Mouse (Mus musculus): ENCODE results near the gene Eya2. TPM values are rescaled to one million over a fixed set of nuclear protein-coding genes. Genes with fewer than 3 reads are reported as not detected.

Gene Eya2
- polyA plus RNA-seq, 1 experiment from 2014 or later, result 11.4 TPM

GRCm38 (mm10) chr2:165563298-165564058 lies 31.4 kb upstream of the Eya2 start:
- Histone ChIP-seq H3K4me1 (peaks cover 24% of the 10 kb centered on the region), H3K4me3 (peak overlapping the region; percentile 37), H3K4me2 (peak overlapping the region; percentile 74), H3K27ac (no peak overlapping the region), H3K9me3 (no peaks in the 10 kb centered on the region), H3K36me3 (no peaks in the 10 kb centered on the region), H3K9ac (0 out of 2 replicates have a peak overlapping the region, but pooled peaks have one; percentile 33), H3K27me3 (peaks cover 36% of the 10 kb centered on the region)
- ATAC-seq (ENCODE audit: insufficient number of reproducible peaks, low FRiP score, low TSS enrichment, low read depth), result peak; percentile 43
- under 1% methylated on average over 51 of the region's 52 CpGs for WGBS

DNA sequence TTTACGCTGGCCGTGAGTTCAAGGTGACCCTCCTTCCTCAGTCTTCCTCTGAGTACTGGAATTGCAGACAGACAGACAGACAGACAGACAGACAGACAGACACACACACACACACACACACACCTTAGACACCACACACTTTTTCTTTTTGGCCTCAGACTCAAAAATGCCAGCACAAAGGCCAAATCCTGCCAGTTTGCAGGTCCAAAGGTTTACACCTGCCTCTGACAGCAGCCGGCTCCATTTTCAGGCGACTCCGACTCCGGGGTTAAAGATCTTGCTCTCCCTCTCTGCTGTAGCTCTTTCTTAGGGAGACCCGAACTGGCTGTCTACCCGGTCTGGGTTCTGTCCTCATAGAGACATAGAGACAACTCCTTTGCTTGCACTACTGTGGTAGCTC lies 30.7 kb upstream of the Eya2 start:
- Histone ChIP-seq H3K4me1 (peaks cover 21% of the 10 kb centered on the region), H3K27ac (no peak overlapping the region), H3K4me3 (no peak overlapping the region), H3K9me3 (no peaks in the 10 kb centered on the region), H3K36me3 (no peaks in the 10 kb centered on the region), H3K9ac (no peak overlapping the region), H3K4me2 (no peak overlapping the region), H3K27me3 (peaks cover 36% of the 10 kb centered on the region)
- 65% methylated on average over 8 of the region's 8 CpGs for WGBS
- no peak for ATAC-seq (ENCODE audit: insufficient number of reproducible peaks, low FRiP score, low TSS enrichment, low read depth)

- Histone ChIP-seq H3K9me3 (no peaks in the 10 kb centered on the region), H3K27me3 (peaks cover 36% of the 10 kb centered on the region), H3K27ac (no peak overlapping the region), H3K4me3 (no peak overlapping the region), H3K36me3 (no peaks in the 10 kb centered on the region), H3K9ac (no peak overlapping the region), H3K4me1 (peaks cover 21% of the 10 kb centered on the region), H3K4me2 (no peak overlapping the region)
- no peak for ATAC-seq (ENCODE audit: insufficient number of reproducible peaks, low FRiP score, low TSS enrichment, low read depth)
- 56% methylated on average over 6 of the region's 6 CpGs for WGBS
Observed at GRCm38 (mm10) chr2:165564620-165565019, 30.2 kb upstream of the Eya2 start.

GRCm38 (mm10) chr2:165566898-165567297 lies 27.9 kb upstream of the Eya2 start:
- 11% methylated on average over 6 of the region's 6 CpGs for WGBS

DNA sequence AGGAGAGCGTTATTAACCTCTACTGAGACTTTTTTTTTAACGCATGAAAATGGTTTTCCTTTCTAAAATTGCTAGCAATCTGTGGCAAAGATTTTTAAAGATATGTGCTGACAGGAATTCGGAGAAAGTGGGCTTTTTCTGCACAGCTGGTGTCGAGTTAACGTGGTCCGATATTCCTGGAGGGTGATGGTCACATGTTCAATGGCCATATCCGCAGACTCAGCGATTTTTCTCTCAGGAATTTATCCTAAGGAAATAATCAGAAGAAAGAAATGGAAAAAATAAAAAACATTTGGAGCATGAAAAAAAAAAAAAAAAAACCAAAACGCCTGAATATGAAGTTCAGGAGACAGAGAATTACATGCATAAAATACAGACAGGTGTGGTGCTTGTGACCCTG lies 27.0 kb upstream of the Eya2 start:
- 30% methylated on average over 9 of the region's 9 CpGs for WGBS
- Histone ChIP-seq H3K4me3 (no peak overlapping the region), H3K36me3 (no peaks in the 10 kb centered on the region), H3K27me3 (peaks cover 29% of the 10 kb centered on the region), H3K4me2 (no peak overlapping the region), H3K4me1 (peaks cover 28% of the 10 kb centered on the region), H3K27ac (no peak overlapping the region), H3K9me3 (no peaks in the 10 kb centered on the region), H3K9ac (no peak overlapping the region)
- ATAC-seq (ENCODE audit: insufficient number of reproducible peaks, low FRiP score, low TSS enrichment, low read depth), result no peak

More at GRCm38 (mm10) chr2:165566898-165567297, 27.9 kb upstream of the Eya2 start:
- Histone ChIP-seq H3K4me1 (peaks cover 28% of the 10 kb centered on the region), H3K27ac (no peak overlapping the region), H3K36me3 (no peaks in the 10 kb centered on the region), H3K9me3 (no peaks in the 10 kb centered on the region), H3K27me3 (peaks cover 31% of the 10 kb centered on the region), H3K9ac (no peak overlapping the region), H3K4me2 (no peak overlapping the region), H3K4me3 (no peak overlapping the region)
- ATAC-seq (ENCODE audit: insufficient number of reproducible peaks, low FRiP score, low TSS enrichment, low read depth), result no peak

DNA sequence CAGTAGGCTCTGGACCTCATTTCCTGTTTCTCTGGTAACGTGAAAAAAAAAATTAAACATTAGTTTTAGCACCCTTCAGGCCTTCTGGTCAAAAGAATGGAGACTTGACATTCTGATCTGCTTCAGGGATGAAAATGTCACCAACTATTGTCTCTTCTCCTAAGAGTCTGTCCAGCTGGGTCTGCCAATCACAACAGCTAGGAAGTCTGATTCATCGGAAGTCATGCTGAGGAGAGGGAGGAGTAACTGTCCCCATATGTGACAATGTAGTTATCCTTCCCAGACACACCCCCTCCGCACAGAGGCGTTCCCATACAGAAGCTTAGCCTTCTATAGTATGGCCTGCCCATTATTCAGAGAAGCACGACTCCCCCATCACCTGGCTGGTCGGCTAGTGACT lies 25.9 kb upstream of the Eya2 start:
- Histone ChIP-seq H3K36me3 (no peaks in the 10 kb centered on the region), H3K4me3 (no peak overlapping the region), H3K9ac (no peak overlapping the region), H3K27ac (no peak overlapping the region), H3K4me2 (no peak overlapping the region), H3K9me3 (no peaks in the 10 kb centered on the region), H3K4me1 (peaks cover 18% of the 10 kb centered on the region), H3K27me3 (peaks cover 19% of the 10 kb centered on the region)
- WGBS, result 57% methylated on average over 6 of the region's 6 CpGs
- ATAC-seq (ENCODE audit: insufficient number of reproducible peaks, low FRiP score, low TSS enrichment, low read depth), result no peak

DNA sequence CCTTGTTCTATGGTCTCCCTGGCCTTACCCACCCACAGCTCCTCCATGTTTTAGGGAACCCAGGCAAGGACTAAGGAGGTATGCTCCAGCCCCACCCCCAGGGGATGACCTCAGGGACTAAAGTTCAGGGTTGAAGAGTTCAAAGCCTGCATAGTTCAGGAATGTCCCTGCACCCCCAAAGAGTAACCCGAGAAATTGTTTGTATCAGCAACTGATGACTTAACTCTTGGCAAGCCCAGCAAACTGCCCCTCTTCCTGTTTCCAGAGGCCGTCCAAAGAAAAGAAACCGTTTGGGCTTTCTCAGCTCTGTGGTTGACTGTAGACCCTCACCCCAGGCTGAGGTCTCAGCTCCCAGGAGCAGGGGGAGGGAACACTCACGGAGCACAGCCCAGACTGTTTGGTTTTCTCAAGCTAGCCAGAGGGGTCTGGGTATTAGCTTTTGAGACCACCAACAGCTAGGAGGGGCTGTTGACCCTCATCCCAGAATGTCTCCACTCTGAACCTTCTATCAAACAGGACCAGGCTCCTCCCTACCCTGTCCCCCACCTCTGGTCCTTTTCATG lies 23.5 kb upstream of the Eya2 start:
- Histone ChIP-seq H3K27me3 (no peaks in the 10 kb centered on the region), H3K4me2 (no peak overlapping the region), H3K9me3 (no peaks in the 10 kb centered on the region), H3K9ac (no peak overlapping the region), H3K36me3 (no peaks in the 10 kb centered on the region), H3K4me1 (peaks cover 17% of the 10 kb centered on the region), H3K27ac (no peak overlapping the region), H3K4me3 (no peak overlapping the region)
- ATAC-seq (ENCODE audit: insufficient number of reproducible peaks, low FRiP score, low TSS enrichment, low read depth), result no peak
- 36% methylated on average over 4 of the region's 4 CpGs for WGBS

DNA sequence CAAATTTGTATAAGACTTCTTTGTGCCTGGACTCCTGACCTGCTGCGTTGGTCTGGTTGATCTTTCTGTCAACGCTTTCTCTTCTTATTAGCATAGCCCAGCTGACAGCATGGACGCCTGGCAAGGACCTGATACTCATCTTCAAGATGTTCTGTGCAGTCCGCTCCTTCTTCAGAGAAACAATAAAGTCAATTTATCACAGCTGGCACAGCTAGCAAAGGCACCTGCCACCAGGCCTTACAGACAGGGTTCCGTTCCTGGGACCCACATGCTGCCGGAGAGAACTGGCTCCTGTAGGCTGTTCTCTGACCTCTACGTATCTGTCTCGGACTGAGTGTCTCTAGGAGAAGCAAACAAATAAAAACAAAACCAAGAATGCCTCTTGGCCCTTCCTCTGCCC lies 11.8 kb upstream of the Eya2 start:
- 76% methylated on average over 8 of the region's 8 CpGs for WGBS
- Histone ChIP-seq H3K4me1 (peaks cover 6% of the 10 kb centered on the region; the same call in 1 of the 2 replicates), H3K27me3 (no peaks in the 10 kb centered on the region), H3K4me2 (no peak overlapping the region), H3K9ac (no peak overlapping the region), H3K36me3 (no peaks in the 10 kb centered on the region), H3K27ac (no peak overlapping the region), H3K4me3 (no peak overlapping the region), H3K9me3 (no peaks in the 10 kb centered on the region)
- ATAC-seq (ENCODE audit: insufficient number of reproducible peaks, low FRiP score, low TSS enrichment, low read depth), result no peak

- Histone ChIP-seq H3K36me3 (no peaks in the 10 kb centered on the region), H3K27ac (no peak overlapping the region), H3K4me2 (no peak overlapping the region), H3K9ac (no peak overlapping the region), H3K27me3 (no peaks in the 10 kb centered on the region; the same call in 1 of the 2 replicates), H3K4me1 (peaks cover 6% of the 10 kb centered on the region; the same call in 1 of the 2 replicates), H3K9me3 (no peaks in the 10 kb centered on the region), H3K4me3 (no peak overlapping the region)
- 64% methylated on average over 4 of the region's 4 CpGs for WGBS
- ATAC-seq (ENCODE audit: insufficient number of reproducible peaks, low FRiP score, low TSS enrichment, low read depth), result no peak
Observed at GRCm38 (mm10) chr2:165583518-165583917, 11.3 kb upstream of the Eya2 start.

GRCm38 (mm10) chr2:165584563-165584962 lies 10.3 kb upstream of the Eya2 start:
- no peaks in the 10 kb centered on the region; the same call in 1 of the 2 replicates for H3K27me3 ChIP-seq
- H3K4me3 ChIP-seq, result no peak overlapping the region
- no peak for ATAC-seq (ENCODE audit: insufficient number of reproducible peaks, low FRiP score, low TSS enrichment, low read depth)

DNA sequence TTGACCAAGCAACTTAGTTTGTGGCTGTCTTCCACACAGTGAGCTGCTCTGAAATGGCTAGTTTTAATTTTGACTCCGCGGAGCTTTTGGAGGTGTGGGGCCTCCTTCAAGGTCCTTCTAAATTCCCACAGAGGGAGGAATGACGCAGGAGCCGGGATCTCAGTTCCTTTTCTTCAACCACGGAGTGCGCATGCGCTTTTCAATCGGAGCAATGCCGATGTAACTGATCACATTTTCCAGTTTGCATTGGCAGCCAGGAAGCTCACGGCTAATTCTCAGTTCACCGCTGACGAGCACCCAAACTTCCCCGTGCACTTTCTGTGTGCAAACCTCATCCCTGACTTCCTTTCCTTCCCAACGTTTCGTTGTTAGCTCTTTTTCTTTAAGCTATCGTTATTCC lies 4.1 kb upstream of the Eya2 start:
- WGBS, result 65% methylated on average over 16 of the region's 16 CpGs
- Histone ChIP-seq H3K27ac (0 out of 2 replicates have a peak overlapping the region, but pooled peaks have one; percentile 22), H3K4me1 (peaks cover 15% of the 10 kb centered on the region), H3K9me3 (no peaks in the 10 kb centered on the region), H3K4me2 (no peak overlapping the region), H3K9ac (no peak overlapping the region), H3K36me3 (no peaks in the 10 kb centered on the region), H3K4me3 (no peak overlapping the region), H3K27me3 (peaks cover 27% of the 10 kb centered on the region)
- ATAC-seq (ENCODE audit: insufficient number of reproducible peaks, low FRiP score, low TSS enrichment, low read depth), result no peak

More at GRCm38 (mm10) chr2:165584563-165584962, 10.3 kb upstream of the Eya2 start:
- 45% methylated on average over 3 of the region's 3 CpGs for WGBS
- no peak overlapping the region for H3K27ac ChIP-seq
- no peaks in the 10 kb centered on the region for H3K36me3 ChIP-seq
- no peaks in the 10 kb centered on the region for H3K9me3 ChIP-seq
- no peak overlapping the region for H3K4me2 ChIP-seq
- no peak overlapping the region for H3K9ac ChIP-seq
- peaks cover 6% of the 10 kb centered on the region; the same call in 1 of the 2 replicates for H3K4me1 ChIP-seq

GRCm38 (mm10) chr2:165593763-165594162 lies 1.1 kb upstream of the Eya2 start:
- ATAC-seq (ENCODE audit: insufficient number of reproducible peaks, low FRiP score, low TSS enrichment, low read depth), result no peak
- H3K27me3 ChIP-seq, result peaks cover 41% of the 10 kb centered on the region
- no peaks in the 10 kb centered on the region for H3K9me3 ChIP-seq
- H3K9ac ChIP-seq, result no peak overlapping the region
- H3K4me1 ChIP-seq, result peaks cover 27% of the 10 kb centered on the region
- no peak overlapping the region for H3K27ac ChIP-seq
- no peak overlapping the region for H3K4me3 ChIP-seq
- H3K4me2 ChIP-seq, result no peak overlapping the region
- H3K36me3 ChIP-seq, result no peaks in the 10 kb centered on the region
- WGBS, result 56% methylated on average over 2 of the region's 2 CpGs
